Mouse (Mus musculus) bone marrow, adult 2 months (tissue): Measurements from ENCODE around the gene Tenm1.

Source experiments
- CTCF ChIP-seq: fragments of 200-500 bp; IDR thresholded peaks from 2 replicates; pipeline ENCODE4 v1.5.1; 2011; ENCODE audit warnings: low read length, control low read depth; ENCODE audit not compliant: control insufficient read depth, insufficient read depth
- POLR2A ChIP-seq: fragments of 200-500 bp; IDR thresholded peaks from 2 replicates; pipeline ENCODE4 v1.6.1; 2011; ENCODE audit warnings: low read depth, mild to moderate bottlenecking, control low read depth, low read length, borderline replicate concordance; ENCODE audit not compliant: control insufficient read depth

DNA sequence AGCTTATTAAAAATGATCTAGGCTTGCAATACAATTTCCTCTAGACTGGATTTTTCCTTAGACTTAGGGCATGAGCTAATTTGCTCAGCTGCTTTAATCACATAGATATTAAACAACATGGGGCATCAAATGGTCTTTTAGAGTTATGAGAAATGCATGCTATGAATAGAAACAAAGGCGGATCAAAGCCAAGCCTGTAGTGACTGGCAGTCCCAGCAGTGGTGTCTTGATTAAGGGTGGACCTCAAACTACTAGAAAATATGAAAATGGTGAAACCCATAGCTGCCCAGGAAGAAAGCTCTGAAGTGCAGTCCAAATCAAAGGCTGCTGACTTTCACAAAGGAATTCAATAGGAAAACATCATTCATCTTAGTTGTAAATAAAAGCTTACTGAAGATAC is 306.9 kb downstream of the Tenm1 start:
- no peak for TF ChIP-seq CTCF
- no peak for TF ChIP-seq POLR2A
